Mouse (Mus musculus): ENCODE measurements at regions not wholly inside any gene's neighbourhood (a gene's known extent, or its start where the extent isn't known, plus 50 kb on each side); places are given as distances from the start of the nearest gene placed in this dataset.

- peak; percentile 53 for DNase-seq
These were observed 135.6 kb downstream of the 2410131K14Rik start for GRCm38 (mm10) chr5:118380422-118381293.

GRCm38 (mm10) chr5:118381294-118381675 is 136.3 kb downstream of the 2410131K14Rik start:
- DNase-seq = peak; percentile 72

- DNase-seq = peak; percentile 47
These were observed 141.1 kb downstream of the 2410131K14Rik start for GRCm38 (mm10) chr5:118386126-118386525.

- DNase-seq = no peak
These were observed 143.4 kb downstream of the 2410131K14Rik start for GRCm38 (mm10) chr5:118388419-118388818.

- no peak for DNase-seq
These were observed 145.8 kb downstream of the 2410131K14Rik start for GRCm38 (mm10) chr5:118390691-118391373.

- peak; percentile 46 for DNase-seq
These were observed 148.0 kb downstream of the 2410131K14Rik start for GRCm38 (mm10) chr5:118392932-118393487.

- no peak for DNase-seq
These were observed 149.0 kb downstream of the 2410131K14Rik start for GRCm38 (mm10) chr5:118394051-118394450.

GRCm38 (mm10) chr5:118396004-118396725 is 151.1 kb downstream of the 2410131K14Rik start:
- DNase-seq = peak; percentile 12

GRCm38 (mm10) chr5:118400926-118401325 is 155.9 kb downstream of the 2410131K14Rik start:
- no peak for DNase-seq

GRCm38 (mm10) chr5:118404398-118404797 is 156.1 kb upstream of the Med13l start:
- no peak for DNase-seq

- no peak for DNase-seq
These were observed 155.1 kb upstream of the Med13l start for GRCm38 (mm10) chr5:118405421-118405820.

GRCm38 (mm10) chr5:118407451-118407850 is 153.0 kb upstream of the Med13l start:
- no peak for DNase-seq

- no peak for DNase-seq
These were observed 152.5 kb upstream of the Med13l start for GRCm38 (mm10) chr5:118407973-118408372.

GRCm38 (mm10) chr5:118408826-118409225 is 151.7 kb upstream of the Med13l start:
- no peak for DNase-seq

GRCm38 (mm10) chr5:118413428-118414282 is 146.8 kb upstream of the Med13l start:
- peak; percentile 85 for DNase-seq

GRCm38 (mm10) chr5:118419344-118420037 is 141.0 kb upstream of the Med13l start:
- DNase-seq = no peak

GRCm38 (mm10) chr5:118421884-118422821 is 138.3 kb upstream of the Med13l start:
- peak; percentile 12 for DNase-seq

- DNase-seq = no peak
These were observed 136.3 kb upstream of the Med13l start for GRCm38 (mm10) chr5:118424177-118424576.

Data from adrenal gland, adult 2 months (tissue).